Mouse (Mus musculus): Measurements from ENCODE around the gene Adcy5. TPM values are rescaled to one million over a fixed set of nuclear protein-coding genes. Genes with fewer than 3 reads are reported as not detected.

Adcy5 gene
- polyA plus RNA-seq, 2 experiments = 0.10 to 0.32 TPM

GRCm38 (mm10) chr16:35178516-35178915 is 23.8 kb downstream of the Adcy5 start:
- WGBS (ENCODE audit: insufficient replicate concordance) = 52% methylated on average over 3 of the region's 3 CpGs

GRCm38 (mm10) chr16:35179082-35179481 is 24.4 kb downstream of the Adcy5 start:
- Histone ChIP-seq H3K27me3 (ENCODE audit: control insufficient read depth, insufficient read depth, low read length) (no peaks in the 10 kb centered on the region), H3K36me3 (replicated peaks; ENCODE audit: control insufficient read depth, insufficient read depth, low read depth) (no peaks in the 10 kb centered on the region), H3K4me1 (replicated peaks; ENCODE audit: control insufficient read depth in 2 of 2, insufficient read depth in 2 of 2, low read length in 1 of 2) (no peaks in the 10 kb centered on the region), H3K4me2 (ENCODE audit: low read depth) (no peak overlapping the region), H3K9me3 (ENCODE audit: control insufficient read depth, low read length) (no peaks in the 10 kb centered on the region), H3K27ac (no peak overlapping the region), H3K9ac (replicated peaks) (no peak overlapping the region), H3K4me3 (ENCODE audit: insufficient read depth in 1 of 2, low read depth in 2 of 2, low read length in 2 of 2) (no peak overlapping the region)
- TF ChIP-seq CTCF (IDR thresholded peaks at IDR 0.05; ENCODE audit: low read depth) = no peak
- TF ChIP-seq EP300 (IDR thresholded peaks at IDR 0.05; ENCODE audit: low read depth) = no peak
- ATAC-seq (ENCODE audit: insufficient read depth) (no peak), DNase-seq (ENCODE audit: low read depth in 3 of 3, low spot score in 3 of 3) (no peak)
- WGBS (ENCODE audit: insufficient replicate concordance) = 53% methylated on average over 8 of the region's 8 CpGs

More at GRCm38 (mm10) chr16:35178516-35178915, 23.8 kb downstream of the Adcy5 start:
- H3K4me2 ChIP-seq (ENCODE audit: low read depth) = no peak overlapping the region
- no peak overlapping the region for H3K27ac ChIP-seq
- ATAC-seq (ENCODE audit: insufficient read depth) = no peak
- no peak for TF ChIP-seq CTCF (IDR thresholded peaks at IDR 0.05; ENCODE audit: low read depth)
- no peak for TF ChIP-seq EP300 (IDR thresholded peaks at IDR 0.05; ENCODE audit: low read depth)
- no peaks in the 10 kb centered on the region for H3K4me1 ChIP-seq (replicated peaks; ENCODE audit: control insufficient read depth in 2 of 2, insufficient read depth in 2 of 2, low read length in 1 of 2)
- H3K9ac ChIP-seq (replicated peaks) = no peak overlapping the region
- no peak for DNase-seq (ENCODE audit: low read depth in 3 of 3, low spot score in 3 of 3)
- H3K9me3 ChIP-seq (ENCODE audit: control insufficient read depth, low read length) = no peaks in the 10 kb centered on the region
- H3K36me3 ChIP-seq (replicated peaks; ENCODE audit: control insufficient read depth, insufficient read depth, low read depth) = no peaks in the 10 kb centered on the region
- H3K27me3 ChIP-seq (ENCODE audit: control insufficient read depth, insufficient read depth, low read length) = no peaks in the 10 kb centered on the region
- no peak overlapping the region for H3K4me3 ChIP-seq (ENCODE audit: insufficient read depth in 1 of 2, low read depth in 2 of 2, low read length in 2 of 2)

- H3K4me2 ChIP-seq (ENCODE audit: low read depth) = no peak overlapping the region
- H3K36me3 ChIP-seq (replicated peaks; ENCODE audit: control insufficient read depth, insufficient read depth, low read depth) = no peaks in the 10 kb centered on the region
- 59% methylated on average over 11 of the region's 11 CpGs for WGBS (ENCODE audit: insufficient replicate concordance)
- H3K9ac ChIP-seq (replicated peaks) = no peak overlapping the region
- ATAC-seq (ENCODE audit: insufficient read depth) (no peak), DNase-seq (ENCODE audit: low read depth in 3 of 3, low spot score in 3 of 3) (no peak)
- H3K4me3 ChIP-seq (ENCODE audit: insufficient read depth in 1 of 2, low read depth in 2 of 2, low read length in 2 of 2) = no peak overlapping the region
- no peaks in the 10 kb centered on the region for H3K9me3 ChIP-seq (ENCODE audit: control insufficient read depth, low read length)
- no peak overlapping the region for H3K27ac ChIP-seq
- no peaks in the 10 kb centered on the region for H3K27me3 ChIP-seq (ENCODE audit: control insufficient read depth, insufficient read depth, low read length)
- TF ChIP-seq EP300 (IDR thresholded peaks at IDR 0.05; ENCODE audit: low read depth) (no peak), CTCF (IDR thresholded peaks at IDR 0.05; ENCODE audit: low read depth) (no peak)
- no peaks in the 10 kb centered on the region for H3K4me1 ChIP-seq (replicated peaks; ENCODE audit: control insufficient read depth in 2 of 2, insufficient read depth in 2 of 2, low read length in 1 of 2)
Observed at GRCm38 (mm10) chr16:35183161-35183560, 28.5 kb downstream of the Adcy5 start.

GRCm38 (mm10) chr16:35188111-35188510 is 33.4 kb downstream of the Adcy5 start:
- H3K36me3 ChIP-seq (replicated peaks; ENCODE audit: control insufficient read depth, insufficient read depth, low read depth) = no peaks in the 10 kb centered on the region
- TF ChIP-seq EP300 (IDR thresholded peaks at IDR 0.05; ENCODE audit: low read depth) = no peak
- TF ChIP-seq CTCF (IDR thresholded peaks at IDR 0.05; ENCODE audit: low read depth) = no peak
- H3K4me2 ChIP-seq (ENCODE audit: low read depth) = no peak overlapping the region
- ATAC-seq (ENCODE audit: insufficient read depth) (no peak), DNase-seq (ENCODE audit: low read depth in 3 of 3, low spot score in 3 of 3) (no peak)
- H3K9me3 ChIP-seq (ENCODE audit: control insufficient read depth, low read length) = no peaks in the 10 kb centered on the region
- 63% methylated on average over 4 of the region's 4 CpGs for WGBS (ENCODE audit: insufficient replicate concordance)
- no peak overlapping the region for H3K9ac ChIP-seq (replicated peaks)
- H3K27me3 ChIP-seq (ENCODE audit: control insufficient read depth, insufficient read depth, low read length) = no peaks in the 10 kb centered on the region
- no peak overlapping the region for H3K4me3 ChIP-seq (ENCODE audit: insufficient read depth in 1 of 2, low read depth in 2 of 2, low read length in 2 of 2)
- H3K4me1 ChIP-seq (replicated peaks; ENCODE audit: control insufficient read depth in 2 of 2, insufficient read depth in 2 of 2, low read length in 1 of 2) = peaks cover 0 to under 1% of the 10 kb centered on the region in 2 experiments; a peak in 1 of 4 replicates
- no peak overlapping the region for H3K27ac ChIP-seq

- Histone ChIP-seq H3K4me2 (ENCODE audit: low read depth) (no peak overlapping the region), H3K27me3 (ENCODE audit: control insufficient read depth, insufficient read depth, low read length) (no peaks in the 10 kb centered on the region), H3K4me1 (replicated peaks; ENCODE audit: control insufficient read depth in 2 of 2, insufficient read depth in 2 of 2, low read length in 1 of 2) (peaks cover 0 to 3% of the 10 kb centered on the region in 2 experiments; a peak in 2 of 4 replicates), H3K9ac (replicated peaks) (no peak overlapping the region), H3K36me3 (replicated peaks; ENCODE audit: control insufficient read depth, insufficient read depth, low read depth) (no peaks in the 10 kb centered on the region), H3K9me3 (ENCODE audit: control insufficient read depth, low read length) (no peaks in the 10 kb centered on the region), H3K4me3 (ENCODE audit: insufficient read depth in 1 of 2, low read depth in 2 of 2, low read length in 2 of 2) (no peak overlapping the region), H3K27ac (no peak overlapping the region)
- ATAC-seq (ENCODE audit: insufficient read depth) (no peak), DNase-seq (ENCODE audit: low read depth in 3 of 3, low spot score in 3 of 3) (no peak)
- 54% methylated on average over 11 of the region's 11 CpGs for WGBS (ENCODE audit: insufficient replicate concordance)
- TF ChIP-seq CTCF (IDR thresholded peaks at IDR 0.05; ENCODE audit: low read depth) (no peak), EP300 (IDR thresholded peaks at IDR 0.05; ENCODE audit: low read depth) (no peak)
Observed at GRCm38 (mm10) chr16:35189420-35190141, 34.9 kb downstream of the Adcy5 start.
